Mouse (Mus musculus): ENCODE data around the gene Fam205c. TPM values are rescaled to one million over a fixed set of nuclear protein-coding genes. Genes with fewer than 3 reads are reported as not detected.

Fam205c gene
- not detected in 2 replicates for total RNA-seq (2014; rRNA removed)
- polyA plus RNA-seq (2012; rRNA removed) = not detected in 2 replicates

DNA sequence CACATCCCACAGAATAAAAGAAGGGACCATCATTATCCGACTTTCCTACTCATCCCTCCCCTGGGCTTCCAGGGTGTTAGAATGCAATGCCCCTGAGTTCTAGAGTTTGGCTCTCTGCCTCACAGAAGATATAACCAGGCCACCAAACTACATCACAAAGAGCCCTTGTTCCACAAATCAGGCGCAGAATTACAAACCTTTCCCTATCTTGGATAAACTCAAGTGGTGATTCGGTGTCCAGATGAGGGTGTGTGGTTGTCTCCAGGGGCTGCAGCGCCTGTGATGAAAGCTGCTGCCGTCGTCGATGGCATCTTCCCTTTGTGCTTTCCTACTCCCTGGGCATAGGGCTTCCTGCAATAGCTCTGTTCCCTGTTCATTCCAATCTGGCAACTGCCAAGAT, at the start of gene Fam205c:
Gene Fam205c (minus strand): TSS at position 101 of the 400 bp plus-strand sequence.
- no peak for DNase-seq (ENCODE audit: extremely low read depth, low read depth, low spot score)
- Histone ChIP-seq H3K79me2 (ENCODE audit: control insufficient read depth, insufficient read depth, low read length) (no peaks in the 10 kb centered on the region), H3K36me3 (ENCODE audit: control insufficient read depth, insufficient read depth, low read length) (no peaks in the 10 kb centered on the region), H3K9ac (ENCODE audit: low read depth, low read length) (no peak within 1 kb of the TSS), H3K27ac (replicated peaks; ENCODE audit: insufficient read depth, low read depth, low read length) (no peak within 1 kb of the TSS), H3K27me3 (ENCODE audit: control insufficient read depth, insufficient read depth, low read length) (no peaks in the 10 kb centered on the region), H3K4me3 (ENCODE audit: insufficient read depth, low read depth, low read length) (no peak within 1 kb of the TSS), H3K4me1 (ENCODE audit: control insufficient read depth, insufficient read depth, low read length) (no peaks in the 10 kb centered on the region)
- no peak for TF ChIP-seq POLR2A (IDR thresholded peaks at IDR 0.05; ENCODE audit: extremely low read depth, insufficient read depth, low read length)
- no peak for TF ChIP-seq CTCF (IDR thresholded peaks at IDR 0.05; ENCODE audit: low read depth, low read length)
- 89% methylated on average over 7 of the region's 7 CpGs for WGBS

DNA sequence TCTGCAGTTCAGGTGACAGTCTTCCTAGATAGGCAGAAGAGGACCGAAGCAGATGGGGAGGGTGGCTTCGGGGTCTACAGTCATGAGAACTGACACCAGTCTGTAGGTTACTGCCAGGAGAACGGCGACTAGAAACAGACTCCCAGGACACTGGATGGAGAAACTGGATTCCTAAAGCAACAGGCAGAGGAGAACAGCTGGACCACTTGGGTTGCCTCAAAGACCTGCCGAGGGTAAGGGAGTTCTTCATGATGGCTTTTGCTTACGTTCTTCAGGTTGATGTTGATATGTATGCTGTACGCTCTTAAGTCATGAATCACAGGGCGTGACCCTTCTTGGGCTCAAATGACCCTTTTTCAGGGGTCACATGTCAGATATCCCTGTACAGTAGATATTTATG, 48.4 kb upstream of the Fam205c start:
- no peak overlapping the region for H3K9ac ChIP-seq (ENCODE audit: low read depth, low read length)

DNA sequence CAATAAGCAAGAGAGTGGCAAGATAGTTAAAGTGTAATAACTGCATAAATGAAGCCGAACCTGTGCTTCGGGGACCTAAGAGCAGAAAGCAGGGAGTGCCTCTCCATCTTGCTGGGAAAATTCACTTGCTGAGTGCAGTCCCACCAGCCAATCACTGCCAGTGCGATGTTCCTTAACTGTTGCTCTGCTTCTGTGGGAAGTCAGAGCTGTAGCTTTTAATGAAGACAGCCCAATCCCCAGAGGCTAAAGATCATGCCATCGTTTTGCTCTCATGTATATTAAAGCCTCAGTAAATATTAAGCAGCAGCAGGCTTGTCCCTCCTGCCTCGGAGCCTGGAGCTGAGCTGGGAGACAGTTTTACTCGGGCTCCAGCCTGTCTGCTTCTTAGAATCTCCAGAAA, 48.0 kb upstream of the Fam205c start:
- no peak overlapping the region for H3K27ac ChIP-seq (replicated peaks; ENCODE audit: insufficient read depth, low read depth, low read length)
- H3K9ac ChIP-seq (ENCODE audit: low read depth, low read length) = no peak overlapping the region
- DNase-seq (ENCODE audit: extremely low read depth, low read depth, low spot score) = no peak
- peaks cover 11% of the 10 kb centered on the region for H3K27me3 ChIP-seq (ENCODE audit: control insufficient read depth, insufficient read depth, low read length)
- no peak for TF ChIP-seq CTCF (IDR thresholded peaks at IDR 0.05; ENCODE audit: low read depth, low read length)
- TF ChIP-seq POLR2A (IDR thresholded peaks at IDR 0.05; ENCODE audit: extremely low read depth, insufficient read depth, low read length) = no peak
- H3K36me3 ChIP-seq (ENCODE audit: control insufficient read depth, insufficient read depth, low read length) = no peaks in the 10 kb centered on the region
- H3K4me1 ChIP-seq (ENCODE audit: control insufficient read depth, insufficient read depth, low read length) = no peaks in the 10 kb centered on the region
- no peaks in the 10 kb centered on the region for H3K79me2 ChIP-seq (ENCODE audit: control insufficient read depth, insufficient read depth, low read length)
- H3K4me3 ChIP-seq (ENCODE audit: insufficient read depth, low read depth, low read length) = no peak overlapping the region
- 70% methylated on average over 6 of the region's 6 CpGs for WGBS

More for the DNA sequence above, 48.4 kb upstream of the Fam205c start:
- Histone ChIP-seq H3K4me1 (ENCODE audit: control insufficient read depth, insufficient read depth, low read length) (no peaks in the 10 kb centered on the region), H3K79me2 (ENCODE audit: control insufficient read depth, insufficient read depth, low read length) (no peaks in the 10 kb centered on the region), H3K4me3 (ENCODE audit: insufficient read depth, low read depth, low read length) (no peak overlapping the region), H3K27ac (replicated peaks; ENCODE audit: insufficient read depth, low read depth, low read length) (no peak overlapping the region), H3K27me3 (ENCODE audit: control insufficient read depth, insufficient read depth, low read length) (peaks cover 7% of the 10 kb centered on the region), H3K36me3 (ENCODE audit: control insufficient read depth, insufficient read depth, low read length) (no peaks in the 10 kb centered on the region)
- 88% methylated on average over 8 of the region's 8 CpGs for WGBS
- DNase-seq (ENCODE audit: extremely low read depth, low read depth, low spot score) = no peak
- no peak for TF ChIP-seq CTCF (IDR thresholded peaks at IDR 0.05; ENCODE audit: low read depth, low read length)
- TF ChIP-seq POLR2A (IDR thresholded peaks at IDR 0.05; ENCODE audit: extremely low read depth, insufficient read depth, low read length) = no peak

DNA sequence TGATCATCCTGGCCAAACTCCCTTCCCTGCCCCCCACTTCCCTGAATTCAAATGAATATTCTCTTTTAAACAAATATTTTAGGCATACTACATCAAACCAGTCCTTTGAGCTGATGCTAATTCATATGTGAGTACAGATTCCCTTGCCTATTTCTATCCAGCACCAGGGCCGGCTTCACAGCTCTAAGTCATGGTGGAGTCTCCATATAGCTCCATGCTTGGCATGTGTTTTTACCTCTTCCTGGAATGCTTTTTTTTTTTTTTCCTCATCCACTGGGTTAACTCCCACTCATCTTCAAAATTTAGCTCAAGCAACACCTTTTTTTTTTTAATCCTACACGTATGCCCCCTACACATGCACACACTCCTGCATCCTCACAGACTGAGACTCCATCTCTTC, 47.5 kb upstream of the Fam205c start:
- Histone ChIP-seq H3K36me3 (ENCODE audit: control insufficient read depth, insufficient read depth, low read length) (no peaks in the 10 kb centered on the region), H3K9ac (ENCODE audit: low read depth, low read length) (no peak overlapping the region), H3K27me3 (ENCODE audit: control insufficient read depth, insufficient read depth, low read length) (peaks cover 13% of the 10 kb centered on the region), H3K79me2 (ENCODE audit: control insufficient read depth, insufficient read depth, low read length) (no peaks in the 10 kb centered on the region), H3K4me3 (ENCODE audit: insufficient read depth, low read depth, low read length) (no peak overlapping the region), H3K27ac (replicated peaks; ENCODE audit: insufficient read depth, low read depth, low read length) (no peak overlapping the region), H3K4me1 (ENCODE audit: control insufficient read depth, insufficient read depth, low read length) (no peaks in the 10 kb centered on the region)
- 78% methylated on average over 2 of the region's 2 CpGs for WGBS
- DNase-seq (ENCODE audit: extremely low read depth, low read depth, low spot score) = no peak
- TF ChIP-seq CTCF (IDR thresholded peaks at IDR 0.05; ENCODE audit: low read depth, low read length) (no peak), POLR2A (IDR thresholded peaks at IDR 0.05; ENCODE audit: extremely low read depth, insufficient read depth, low read length) (no peak)

DNA sequence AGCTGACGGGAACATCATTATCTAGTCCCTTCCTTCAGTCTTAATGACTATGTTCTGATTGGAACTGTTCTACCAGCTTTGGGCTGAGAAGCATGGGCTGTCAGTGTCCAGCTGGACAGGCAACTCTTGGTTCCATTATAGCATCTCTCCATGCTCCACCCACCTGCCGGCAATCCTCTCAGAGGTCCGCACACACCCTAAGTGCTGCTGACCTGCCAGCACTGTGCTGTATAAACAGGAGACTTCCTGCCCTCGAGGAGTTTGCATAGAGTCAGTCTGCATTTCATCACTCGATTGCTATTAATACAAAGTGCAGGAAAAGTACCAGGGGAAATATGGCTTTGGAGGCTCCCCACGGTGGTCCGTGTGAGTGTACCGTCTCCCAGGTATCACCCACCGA, 46.7 kb upstream of the Fam205c start:
- Histone ChIP-seq H3K4me3 (ENCODE audit: insufficient read depth, low read depth, low read length) (no peak overlapping the region), H3K79me2 (ENCODE audit: control insufficient read depth, insufficient read depth, low read length) (no peaks in the 10 kb centered on the region), H3K4me1 (ENCODE audit: control insufficient read depth, insufficient read depth, low read length) (no peaks in the 10 kb centered on the region), H3K27me3 (ENCODE audit: control insufficient read depth, insufficient read depth, low read length) (peaks cover 16% of the 10 kb centered on the region), H3K9ac (ENCODE audit: low read depth, low read length) (no peak overlapping the region), H3K27ac (replicated peaks; ENCODE audit: insufficient read depth, low read depth, low read length) (no peak overlapping the region), H3K36me3 (ENCODE audit: control insufficient read depth, insufficient read depth, low read length) (no peaks in the 10 kb centered on the region)
- no peak for DNase-seq (ENCODE audit: extremely low read depth, low read depth, low spot score)
- 67% methylated on average over 9 of the region's 9 CpGs for WGBS
- no peak for TF ChIP-seq POLR2A (IDR thresholded peaks at IDR 0.05; ENCODE audit: extremely low read depth, insufficient read depth, low read length)
- TF ChIP-seq CTCF (IDR thresholded peaks at IDR 0.05; ENCODE audit: low read depth, low read length) = no peak

DNA sequence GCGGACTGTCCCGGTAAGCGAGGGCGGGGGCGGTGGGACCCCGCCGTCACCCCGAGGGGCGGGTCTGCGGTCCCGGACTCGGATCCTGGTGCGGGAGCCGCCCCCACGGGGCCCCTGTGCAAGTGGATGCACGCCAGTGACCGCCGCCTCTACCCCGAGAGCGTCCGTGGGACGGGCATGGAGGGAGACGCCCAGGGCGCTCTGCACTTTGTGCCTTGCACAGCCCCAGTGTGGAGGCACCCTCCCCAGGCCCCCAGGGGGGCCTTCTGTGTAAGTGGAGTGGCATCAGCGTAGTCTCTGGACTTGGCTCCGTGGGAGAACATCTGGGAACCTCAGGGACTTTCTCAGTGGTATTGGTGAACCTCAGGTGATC, 43.4 kb upstream of the Fam205c start:
- 4% methylated on average over 26 of the region's 26 CpGs for WGBS
- Histone ChIP-seq H3K4me1 (ENCODE audit: control insufficient read depth, insufficient read depth, low read length) (no peaks in the 10 kb centered on the region), H3K79me2 (ENCODE audit: control insufficient read depth, insufficient read depth, low read length) (no peaks in the 10 kb centered on the region), H3K4me3 (ENCODE audit: insufficient read depth, low read depth, low read length) (peak overlapping the region; percentile 36; the same call in 1 of the 2 replicates), H3K36me3 (ENCODE audit: control insufficient read depth, insufficient read depth, low read length) (no peaks in the 10 kb centered on the region), H3K9ac (ENCODE audit: low read depth, low read length) (no peak overlapping the region), H3K27ac (replicated peaks; ENCODE audit: insufficient read depth, low read depth, low read length) (no peak overlapping the region), H3K27me3 (ENCODE audit: control insufficient read depth, insufficient read depth, low read length) (peaks cover 22% of the 10 kb centered on the region)
- no peak for DNase-seq (ENCODE audit: extremely low read depth, low read depth, low spot score)
- no peak for TF ChIP-seq POLR2A (IDR thresholded peaks at IDR 0.05; ENCODE audit: extremely low read depth, insufficient read depth, low read length)
- TF ChIP-seq CTCF (IDR thresholded peaks at IDR 0.05; ENCODE audit: low read depth, low read length) = no peak
